In the genomic region with DNA sequence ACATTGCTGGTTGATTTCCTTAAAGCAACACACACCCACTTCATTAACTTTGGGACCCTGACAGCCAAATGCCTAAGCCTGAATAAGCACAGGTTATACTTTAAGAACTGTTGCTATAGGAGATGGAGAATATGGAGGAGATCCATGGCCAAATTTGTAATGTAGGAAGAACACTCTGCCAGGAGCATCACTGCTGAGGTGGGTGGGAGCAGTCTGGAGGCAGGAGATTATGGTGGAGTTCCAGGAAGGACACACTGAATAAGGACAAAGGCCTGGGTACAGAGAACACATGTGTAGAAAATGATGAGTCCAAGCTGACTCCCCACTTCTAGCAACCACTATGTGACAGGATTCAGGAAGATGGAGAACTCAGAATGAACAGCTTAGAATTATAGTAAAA, we compare ENCODE assay signal across 26 mouse cellular contexts.
DNase-seq lines count a peak whose midpoint lies in the region; ATAC-seq lines count a peak whose summit lies in the region.
"Had no signal": no experiment of that assay in that cellular context is flagged by ENCODE, and none has a peak within 500 bp of the region (broad histone marks: within the 10 kb centered on the region; RNA-seq: fewer than 3 reads in every experiment).

No protein-coding gene starts in this region.

- no peak overlapping the region for H3K9ac ChIP-seq in midbrain, embryonic 11.5 days (ENCODE audit: low read length)
- no peak overlapping the region for H3K9ac ChIP-seq in midbrain, embryonic 16.5 days (ENCODE audit: low read depth, low read length)
- H3K9ac ChIP-seq: embryonic facial prominence, embryonic 12.5 days; embryonic facial prominence, embryonic 15.5 days; forebrain, postnatal 0 days; heart, embryonic 13.5 days; hindbrain, embryonic 12.5 days; hindbrain, embryonic 15.5 days had no signal

- no peak for ATAC-seq in midbrain, embryonic 11.5 days (ENCODE audit: low FRiP score)
- ATAC-seq in midbrain, embryonic 16.5 days, result no peak
- ATAC-seq: forebrain, embryonic 14.5 days; forebrain, postnatal 0 days; Patski had no signal

- no peak overlapping the region for H3K4me2 ChIP-seq in midbrain, embryonic 11.5 days
- no peak overlapping the region for H3K4me2 ChIP-seq in midbrain, embryonic 16.5 days (ENCODE audit: low read length)
- H3K4me2 ChIP-seq: embryonic facial prominence, embryonic 12.5 days; embryonic facial prominence, embryonic 15.5 days; heart, embryonic 13.5 days; hindbrain, embryonic 12.5 days; hindbrain, embryonic 15.5 days had no signal

- H3K4me3 ChIP-seq in midbrain, embryonic 11.5 days (ENCODE audit: low read depth, low read length), result no peak overlapping the region
- no peak overlapping the region for H3K4me3 ChIP-seq in midbrain, embryonic 16.5 days (ENCODE audit: low read depth, low read length)
- H3K4me3 ChIP-seq: embryonic facial prominence, embryonic 12.5 days; embryonic facial prominence, embryonic 15.5 days; heart, adult 2 months; heart, embryonic 10.5 days; heart, embryonic 13.5 days; hindbrain, embryonic 12.5 days; hindbrain, embryonic 15.5 days had no signal

- no peaks in the 10 kb centered on the region for H3K27me3 ChIP-seq in midbrain, embryonic 11.5 days (ENCODE audit: control insufficient read depth, insufficient read depth, low read length)
- H3K27me3 ChIP-seq in midbrain, embryonic 16.5 days (ENCODE audit: control insufficient read depth, insufficient read depth, low read depth, low read length), result no peaks in the 10 kb centered on the region
- H3K27me3 ChIP-seq: CH12.LX; embryonic facial prominence, embryonic 12.5 days; embryonic facial prominence, embryonic 15.5 days; hindbrain, embryonic 15.5 days; Patski had no signal

- H3K36me3 ChIP-seq in midbrain, embryonic 11.5 days (ENCODE audit: control insufficient read depth, insufficient read depth, low read length), result no peaks in the 10 kb centered on the region
- no peaks in the 10 kb centered on the region for H3K36me3 ChIP-seq in midbrain, embryonic 16.5 days (ENCODE audit: control insufficient read depth, insufficient read depth, low read length)
- H3K36me3 ChIP-seq: embryonic facial prominence, embryonic 12.5 days; embryonic facial prominence, embryonic 15.5 days; G1E; heart, embryonic 10.5 days; heart, embryonic 13.5 days; hindbrain, embryonic 12.5 days; hindbrain, embryonic 15.5 days had no signal

- peak; percentile 13 to 29 for DNase-seq in frontal cortex, postnatal 36 days (ENCODE audit: low spot score in 2 of 2)
- DNase-seq in frontal cortex, postnatal 10 days (ENCODE audit: low spot score in 2 of 2), result no peak
- peak; percentile 44 for DNase-seq in midbrain, embryonic 11.5 days (ENCODE audit: low spot score, missing footprints)
- peak; percentile 48 for DNase-seq in brain, adult 2 months (ENCODE audit: low read depth, low spot score)
- no peak for DNase-seq in layer of hippocampus, postnatal 36 days
- DNase-seq: adrenal gland, postnatal 10 days; adrenal gland, postnatal 36 days; B cell, adult 2 months; cerebellum, adult 11 months; cerebellum, adult 2 months; cerebellum, adult 9-11 months; cerebellum, postnatal 25 days; forebrain, postnatal 0 days; gastrocnemius, postnatal 25 days; heart, adult 2 months had no signal

- H3K9me3 ChIP-seq in midbrain, embryonic 11.5 days (ENCODE audit: control insufficient read depth, low read length), result no peaks in the 10 kb centered on the region
- H3K9me3 ChIP-seq in midbrain, embryonic 16.5 days (replicated peaks; ENCODE audit: control insufficient read depth, low read length, poor library complexity, severe bottlenecking), result no peaks in the 10 kb centered on the region
- H3K9me3 ChIP-seq: embryonic facial prominence, embryonic 12.5 days; embryonic facial prominence, embryonic 15.5 days; G1E; heart, embryonic 10.5 days; heart, embryonic 13.5 days; hindbrain, embryonic 12.5 days; hindbrain, embryonic 15.5 days had no signal

- H3K27ac ChIP-seq in midbrain, embryonic 11.5 days (ENCODE audit: low read depth, low read length), result no peak overlapping the region
- H3K27ac ChIP-seq in midbrain, embryonic 16.5 days (ENCODE audit: low read length), result no peak overlapping the region
- H3K27ac ChIP-seq: embryonic facial prominence, embryonic 12.5 days; embryonic facial prominence, embryonic 15.5 days; heart, adult 2 months; heart, embryonic 10.5 days; heart, embryonic 13.5 days; hindbrain, embryonic 12.5 days; hindbrain, embryonic 15.5 days had no signal

- no peaks in the 10 kb centered on the region for H3K4me1 ChIP-seq in midbrain, embryonic 11.5 days (ENCODE audit: control insufficient read depth, insufficient read depth, low read length)
- H3K4me1 ChIP-seq in midbrain, embryonic 16.5 days (ENCODE audit: control insufficient read depth, insufficient read depth, low read length), result no peaks in the 10 kb centered on the region
- H3K4me1 ChIP-seq: heart, embryonic 10.5 days; heart, embryonic 13.5 days; hindbrain, embryonic 15.5 days had no signal

Comparison
In these comparisons a context has a peak if more than half of its experiments do, and no peak if none do; other contexts are left out.
1. DNase-seq: peak in frontal cortex, postnatal 36 days (2 of 2), midbrain, embryonic 11.5 days (single experiment) and brain, adult 2 months (single experiment); none in frontal cortex, postnatal 10 days (0 of 2) and layer of hippocampus, postnatal 36 days (0 of 2).